Mouse (Mus musculus) hindbrain, embryonic 10.5 days (tissue): ENCODE measurements around the gene Acvrl1. TPM values are rescaled to one million over a fixed set of nuclear protein-coding genes. Genes with fewer than 3 reads are reported as not detected.

ENCODE experiments used
- DNase-seq: peaks from one replicate; pipeline ENCODE4 v3.0.0-alpha.2; 2017; ENCODE audit warnings: low spot score
- H3K27ac ChIP-seq: fragments of 300-500 bp; sonication (generic); 2 replicates; pipeline ENCODE4 v1.5.1; 2016; ENCODE audit warnings: mild to moderate bottlenecking, moderate library complexity
- H3K27me3 ChIP-seq: fragments of 300-500 bp; sonication (generic); 2 replicates; pipeline ENCODE4 v1.6.1; 2016; ENCODE audit warnings: mild to moderate bottlenecking; ENCODE audit not compliant: poor library complexity, insufficient read depth, severe bottlenecking
- H3K36me3 ChIP-seq: fragments of 300-500 bp; sonication (generic); 2 replicates; pipeline ENCODE4 v1.6.1; 2016; ENCODE audit warnings: mild to moderate bottlenecking, moderate library complexity
- H3K4me1 ChIP-seq: fragments of 300-500 bp; sonication (generic); replicated peaks from 2 replicates; pipeline ENCODE4 v1.6.1; 2016; ENCODE audit warnings: mild to moderate bottlenecking
- H3K4me3 ChIP-seq: fragments of 300-500 bp; sonication (generic); 2 replicates; pipeline ENCODE4 v1.5.1; 2016; ENCODE audit warnings: mild to moderate bottlenecking, moderate library complexity
- H3K9me3 ChIP-seq: fragments of 300-500 bp; sonication (generic); 2 replicates; pipeline ENCODE4 v1.6.1; 2016; ENCODE audit warnings: mild to moderate bottlenecking, moderate library complexity
- WGBS: fragments of 180-500 bp; shearing (Covaris S2); methylation state at CpG from one replicate; pipeline ENCODE4 v1.1.7; 2016; 5-methylcytosine and 5-hydroxymethylcytosine counted together
- polyA plus RNA-seq: library from polyadenylated mRNA; unstranded; fragments of >200 nt; fragmentation: Nextera tagmentation; extraction: Ambion mirVana; gene quantifications from 2 replicates; pipeline ENCODE4 v1.2.1, GENCODE M21; 2016

Acvrl1 gene
- polyA plus RNA-seq, 1 experiment from 2014 or later: 10.8 TPM

GRCm38 (mm10) chr15:101137455-101137854 lies 9.1 kb downstream of the Acvrl1 start:
- Histone ChIP-seq H3K9me3 (no peaks in the 10 kb centered on the region), H3K27ac (no peak overlapping the region), H3K4me3 (no peak overlapping the region), H3K4me1 (peaks cover 62% of the 10 kb centered on the region), H3K36me3 (no peaks in the 10 kb centered on the region), H3K27me3 (peaks cover 37% of the 10 kb centered on the region)
- 82% methylated on average over 11 of the region's 11 CpGs for WGBS
- DNase-seq: no peak

GRCm38 (mm10) chr15:101138675-101139074 lies 10.4 kb downstream of the Acvrl1 start:
- Histone ChIP-seq H3K27ac (no peak overlapping the region), H3K4me3 (no peak overlapping the region), H3K36me3 (no peaks in the 10 kb centered on the region), H3K4me1 (peaks cover 62% of the 10 kb centered on the region), H3K9me3 (no peaks in the 10 kb centered on the region), H3K27me3 (peaks cover 34% of the 10 kb centered on the region)
- 91% methylated on average over 3 of the region's 3 CpGs for WGBS
- DNase-seq: no peak

- WGBS: 18% methylated on average over 12 of the region's 12 CpGs
- H3K9me3 ChIP-seq: no peaks in the 10 kb centered on the region
- H3K27ac ChIP-seq: peak overlapping the region; percentile 35; the same call in 1 of the 2 replicates
- DNase-seq: no peak
- no peaks in the 10 kb centered on the region for H3K36me3 ChIP-seq
- H3K4me3 ChIP-seq: no peak overlapping the region; the same call in 1 of the 2 replicates
- H3K4me1 ChIP-seq: peaks cover 60% of the 10 kb centered on the region
- H3K27me3 ChIP-seq: peaks cover 30% of the 10 kb centered on the region
Measured at GRCm38 (mm10) chr15:101139885-101140284, 11.6 kb downstream of the Acvrl1 start.

GRCm38 (mm10) chr15:101140587-101140986 lies 12.3 kb downstream of the Acvrl1 start:
- WGBS: 64% methylated on average over 6 of the region's 6 CpGs
- Histone ChIP-seq H3K9me3 (no peaks in the 10 kb centered on the region), H3K27ac (0 out of 2 replicates have a peak overlapping the region, but pooled peaks have one; percentile 35), H3K4me3 (no peak overlapping the region), H3K4me1 (peaks cover 60% of the 10 kb centered on the region), H3K27me3 (peaks cover 28% of the 10 kb centered on the region), H3K36me3 (no peaks in the 10 kb centered on the region)
- no peak for DNase-seq

GRCm38 (mm10) chr15:101141061-101141541 lies 12.8 kb downstream of the Acvrl1 start:
- no peaks in the 10 kb centered on the region for H3K9me3 ChIP-seq
- H3K4me1 ChIP-seq: peaks cover 63% of the 10 kb centered on the region
- peak; percentile 80 for DNase-seq
- peaks cover 25% of the 10 kb centered on the region for H3K27me3 ChIP-seq
- H3K36me3 ChIP-seq: no peaks in the 10 kb centered on the region
- no peak overlapping the region for H3K4me3 ChIP-seq
- 4% methylated on average over 14 of the region's 14 CpGs for whole genome bisulfite sequencing
- H3K27ac ChIP-seq: peak overlapping the region; percentile 4; the same call in 1 of the 2 replicates

- Histone ChIP-seq H3K27me3 (peaks cover 38% of the 10 kb centered on the region), H3K27ac (no peak overlapping the region), H3K4me1 (peaks cover 72% of the 10 kb centered on the region), H3K36me3 (no peaks in the 10 kb centered on the region), H3K9me3 (no peaks in the 10 kb centered on the region), H3K4me3 (no peak overlapping the region)
- no peak for DNase-seq
- WGBS: 65% methylated on average over 8 of the region's 8 CpGs
Measured at GRCm38 (mm10) chr15:101142672-101143071, 14.3 kb downstream of the Acvrl1 start.

GRCm38 (mm10) chr15:101143494-101143893 lies 15.2 kb downstream of the Acvrl1 start:
- DNase-seq: no peak
- H3K4me3 ChIP-seq: 0 out of 2 replicates have a peak overlapping the region, but pooled peaks have one; percentile 18
- peaks cover 38% of the 10 kb centered on the region for H3K27me3 ChIP-seq
- no peaks in the 10 kb centered on the region for H3K9me3 ChIP-seq
- peak overlapping the region; percentile 50 for H3K27ac ChIP-seq
- 13% methylated on average over 8 of the region's 8 CpGs for WGBS
- no peaks in the 10 kb centered on the region for H3K36me3 ChIP-seq
- H3K4me1 ChIP-seq: peaks cover 78% of the 10 kb centered on the region

- 82% methylated on average over 5 of the region's 5 CpGs for WGBS
- Histone ChIP-seq H3K4me1 (peaks cover 76% of the 10 kb centered on the region), H3K27ac (no peak overlapping the region; the same call in 1 of the 2 replicates)
Measured at GRCm38 (mm10) chr15:101144176-101144575, 15.9 kb downstream of the Acvrl1 start.

GRCm38 (mm10) chr15:101144779-101145178 lies 16.5 kb downstream of the Acvrl1 start:
- no peaks in the 10 kb centered on the region for H3K36me3 ChIP-seq
- no peak for DNase-seq
- peak overlapping the region; percentile 84; the same call in 1 of the 2 replicates for H3K27ac ChIP-seq
- H3K9me3 ChIP-seq: no peaks in the 10 kb centered on the region
- H3K27me3 ChIP-seq: peaks cover 30% of the 10 kb centered on the region; the same call in 1 of the 2 replicates
- 82% methylated on average over 8 of the region's 8 CpGs for WGBS
- H3K4me3 ChIP-seq: no peak overlapping the region
- peaks cover 70% of the 10 kb centered on the region for H3K4me1 ChIP-seq

More at GRCm38 (mm10) chr15:101144176-101144575, 15.9 kb downstream of the Acvrl1 start:
- DNase-seq: no peak
- H3K4me3 ChIP-seq: no peak overlapping the region
- no peaks in the 10 kb centered on the region for H3K36me3 ChIP-seq
- H3K9me3 ChIP-seq: no peaks in the 10 kb centered on the region
- peaks cover 35% of the 10 kb centered on the region for H3K27me3 ChIP-seq

- 9% methylated on average over 19 of the region's 19 CpGs for WGBS
- Histone ChIP-seq H3K36me3 (no peaks in the 10 kb centered on the region), H3K27me3 (peaks cover 25% of the 10 kb centered on the region; the same call in 1 of the 2 replicates), H3K9me3 (no peaks in the 10 kb centered on the region), H3K4me3 (peak overlapping the region; percentile 32), H3K27ac (peak overlapping the region; percentile 84), H3K4me1 (peaks cover 62% of the 10 kb centered on the region)
- peak; percentile 95 for DNase-seq
Measured at GRCm38 (mm10) chr15:101145424-101146099, 17.2 kb downstream of the Acvrl1 start.

GRCm38 (mm10) chr15:101146100-101146965 lies 18.0 kb downstream of the Acvrl1 start:
- H3K4me3 ChIP-seq: no peak overlapping the region
- H3K4me1 ChIP-seq: peaks cover 54% of the 10 kb centered on the region
- H3K36me3 ChIP-seq: no peaks in the 10 kb centered on the region
- 73% methylated on average over 15 of the region's 15 CpGs for WGBS
- H3K27ac ChIP-seq: peak overlapping the region; percentile 84
- peaks cover 25% of the 10 kb centered on the region; the same call in 1 of the 2 replicates for H3K27me3 ChIP-seq
- H3K9me3 ChIP-seq: no peaks in the 10 kb centered on the region
- no peak for DNase-seq

GRCm38 (mm10) chr15:101147115-101147909 lies 19.0 kb downstream of the Acvrl1 start:
- no peak overlapping the region for H3K4me3 ChIP-seq
- H3K9me3 ChIP-seq: no peaks in the 10 kb centered on the region
- WGBS: 86% methylated on average over 16 of the region's 16 CpGs
- no peak for DNase-seq
- H3K27ac ChIP-seq: 0 out of 2 replicates have a peak overlapping the region, but pooled peaks have one; percentile 16
- peaks cover 52% of the 10 kb centered on the region for H3K4me1 ChIP-seq
- no peaks in the 10 kb centered on the region for H3K36me3 ChIP-seq
- peaks cover 25% of the 10 kb centered on the region; the same call in 1 of the 2 replicates for H3K27me3 ChIP-seq
